Mouse (Mus musculus): ENCODE measurements around the gene Ubald1. TPM values are rescaled to one million over a fixed set of nuclear protein-coding genes. Genes with fewer than 3 reads are reported as not detected.

The Ubald1 gene
- polyA plus RNA-seq, 1 experiment from 2014 or later, result 27.3 TPM

- Histone ChIP-seq H3K9me3 (no peaks in the 10 kb centered on the region), H3K27me3 (ENCODE audit: poor library complexity, severe bottlenecking) (no peaks in the 10 kb centered on the region), H3K4me1 (no peaks in the 10 kb centered on the region), H3K27ac (no peak overlapping the region), H3K4me3 (no peak overlapping the region), H3K36me3 (replicated peaks) (no peaks in the 10 kb centered on the region)
- no peak for DNase-seq (ENCODE audit: extremely low spot score, low spot score)
- WGBS, result 93% methylated on average over 2 of the region's 2 CpGs
Observed at GRCm38 (mm10) chr16:4848090-4848489, 32.0 kb downstream of the Ubald1 start.

- no peaks in the 10 kb centered on the region for H3K9me3 ChIP-seq
- H3K27ac ChIP-seq, result no peak overlapping the region
- no peaks in the 10 kb centered on the region for H3K27me3 ChIP-seq (ENCODE audit: poor library complexity, severe bottlenecking)
- no peaks in the 10 kb centered on the region for H3K4me1 ChIP-seq
- 78% methylated on average over 3 of the region's 3 CpGs for WGBS
- no peak for DNase-seq (ENCODE audit: extremely low spot score, low spot score)
- no peak overlapping the region for H3K4me3 ChIP-seq
- H3K36me3 ChIP-seq (replicated peaks), result no peaks in the 10 kb centered on the region
Observed at GRCm38 (mm10) chr16:4847041-4847440, 33.1 kb downstream of the Ubald1 start.

GRCm38 (mm10) chr16:4840231-4840630 lies 39.9 kb downstream of the Ubald1 start:
- Histone ChIP-seq H3K27me3 (ENCODE audit: poor library complexity, severe bottlenecking) (no peaks in the 10 kb centered on the region; the same call in 1 of the 2 replicates), H3K4me3 (no peak overlapping the region), H3K27ac (no peak overlapping the region), H3K4me1 (peaks cover 6% of the 10 kb centered on the region; the same call in 1 of the 2 replicates), H3K9me3 (no peaks in the 10 kb centered on the region), H3K36me3 (replicated peaks) (no peaks in the 10 kb centered on the region)
- 88% methylated on average over 8 of the region's 8 CpGs for WGBS
- DNase-seq (ENCODE audit: extremely low spot score, low spot score), result no peak

GRCm38 (mm10) chr16:4839552-4839951 lies 40.6 kb downstream of the Ubald1 start:
- WGBS, result 76% methylated on average over 3 of the region's 3 CpGs
- H3K9me3 ChIP-seq, result no peaks in the 10 kb centered on the region
- no peak overlapping the region for H3K4me3 ChIP-seq
- no peaks in the 10 kb centered on the region; the same call in 1 of the 2 replicates for H3K27me3 ChIP-seq (ENCODE audit: poor library complexity, severe bottlenecking)
- DNase-seq (ENCODE audit: extremely low spot score, low spot score), result no peak
- no peaks in the 10 kb centered on the region for H3K36me3 ChIP-seq (replicated peaks)
- no peak overlapping the region for H3K27ac ChIP-seq
- H3K4me1 ChIP-seq, result peaks cover 6% of the 10 kb centered on the region; the same call in 1 of the 2 replicates

GRCm38 (mm10) chr16:4837631-4838030 lies 42.5 kb downstream of the Ubald1 start:
- DNase-seq (ENCODE audit: extremely low spot score, low spot score), result no peak
- Histone ChIP-seq H3K36me3 (replicated peaks) (no peaks in the 10 kb centered on the region), H3K9me3 (no peaks in the 10 kb centered on the region), H3K4me3 (no peak overlapping the region), H3K27me3 (ENCODE audit: poor library complexity, severe bottlenecking) (no peaks in the 10 kb centered on the region; the same call in 1 of the 2 replicates), H3K4me1 (peaks cover 6% of the 10 kb centered on the region; the same call in 1 of the 2 replicates), H3K27ac (no peak overlapping the region)
- 80% methylated on average over 3 of the region's 3 CpGs for WGBS

GRCm38 (mm10) chr16:4835191-4835590 lies 44.9 kb downstream of the Ubald1 start, which contains the start of gene 4930562C15Rik:
TSS of gene 4930562C15Rik (plus strand) at chr16:4835416.
- H3K9me3 ChIP-seq, result no peaks in the 10 kb centered on the region
- H3K4me1 ChIP-seq, result no peaks in the 10 kb centered on the region
- no peak within 1 kb of the TSS for H3K27ac ChIP-seq
- no peak within 1 kb of the TSS for H3K4me3 ChIP-seq
- DNase-seq (ENCODE audit: extremely low spot score, low spot score), result no peak
- H3K27me3 ChIP-seq (ENCODE audit: poor library complexity, severe bottlenecking), result no peaks in the 10 kb centered on the region; the same call in 1 of the 2 replicates
- 91% methylated on average over 3 of the region's 3 CpGs for WGBS
- H3K36me3 ChIP-seq (replicated peaks), result no peaks in the 10 kb centered on the region

- H3K27ac ChIP-seq, result no peak overlapping the region
- 71% methylated on average over 2 of the region's 2 CpGs for WGBS
- no peak for DNase-seq (ENCODE audit: extremely low spot score, low spot score)
- H3K4me3 ChIP-seq, result no peak overlapping the region
- no peaks in the 10 kb centered on the region for H3K36me3 ChIP-seq (replicated peaks)
- H3K9me3 ChIP-seq, result no peaks in the 10 kb centered on the region
- H3K27me3 ChIP-seq (ENCODE audit: poor library complexity, severe bottlenecking), result no peaks in the 10 kb centered on the region
- H3K4me1 ChIP-seq, result no peaks in the 10 kb centered on the region
Observed at GRCm38 (mm10) chr16:4833858-4834257, 46.3 kb downstream of the Ubald1 start.

- 71% methylated on average over 15 of the region's 15 CpGs for WGBS
- H3K4me3 ChIP-seq, result no peak overlapping the region
- H3K27ac ChIP-seq, result no peak overlapping the region
- H3K4me1 ChIP-seq, result no peaks in the 10 kb centered on the region
- no peaks in the 10 kb centered on the region for H3K27me3 ChIP-seq (ENCODE audit: poor library complexity, severe bottlenecking)
- no peak for DNase-seq (ENCODE audit: extremely low spot score, low spot score)
- no peaks in the 10 kb centered on the region for H3K36me3 ChIP-seq (replicated peaks)
- H3K9me3 ChIP-seq, result no peaks in the 10 kb centered on the region
Observed at GRCm38 (mm10) chr16:4831650-4832419, 48.3 kb downstream of the Ubald1 start.

- DNase-seq (ENCODE audit: extremely low spot score, low spot score), result no peak
- 87% methylated on average over 6 of the region's 6 CpGs for WGBS
- no peaks in the 10 kb centered on the region for H3K27me3 ChIP-seq (ENCODE audit: poor library complexity, severe bottlenecking)
- H3K9me3 ChIP-seq, result no peaks in the 10 kb centered on the region
- H3K4me1 ChIP-seq, result no peaks in the 10 kb centered on the region
- no peak overlapping the region for H3K27ac ChIP-seq
- H3K4me3 ChIP-seq, result no peak overlapping the region
- H3K36me3 ChIP-seq (replicated peaks), result no peaks in the 10 kb centered on the region
Observed at GRCm38 (mm10) chr16:4829271-4829900, 50.7 kb downstream of the Ubald1 start.

GRCm38 (mm10) chr16:4827639-4828038 lies 52.5 kb downstream of the Ubald1 start:
- no peak overlapping the region for H3K4me3 ChIP-seq
- no peaks in the 10 kb centered on the region for H3K9me3 ChIP-seq
- no peak for DNase-seq (ENCODE audit: extremely low spot score, low spot score)
- no peak overlapping the region for H3K27ac ChIP-seq
- 94% methylated on average over 5 of the region's 5 CpGs for WGBS
- H3K36me3 ChIP-seq (replicated peaks), result no peaks in the 10 kb centered on the region
- no peaks in the 10 kb centered on the region for H3K27me3 ChIP-seq (ENCODE audit: poor library complexity, severe bottlenecking)
- H3K4me1 ChIP-seq, result no peaks in the 10 kb centered on the region

Other genes with a start within 250 kb of the Ubald1 start
- gene Vasn, start 240.4 kb downstream of the Ubald1 start, polyA plus RNA-seq (2016; fragmentation: Nextera tagmentation; extraction: Ambion mirVana), result 9.2 and 9.3 TPM in 2 replicates
- gene Dnaja3, start 240.3 kb downstream of the Ubald1 start, polyA plus RNA-seq (2016; fragmentation: Nextera tagmentation; extraction: Ambion mirVana), result 63.7 and 66.3 TPM in 2 replicates
- gene Coro7, start 200.5 kb downstream of the Ubald1 start, polyA plus RNA-seq (2016; fragmentation: Nextera tagmentation; extraction: Ambion mirVana), result 17.6 and 19.1 TPM in 2 replicates
- 243 and 248 TPM in 2 replicates for gene Nmral1, start 161.0 kb downstream of the Ubald1 start, polyA plus RNA-seq (2016; fragmentation: Nextera tagmentation; extraction: Ambion mirVana)
- 80.6 and 81.5 TPM in 2 replicates for gene Hmox2, start 154.0 kb downstream of the Ubald1 start, polyA plus RNA-seq (2016; fragmentation: Nextera tagmentation; extraction: Ambion mirVana)
- 110 and 112 TPM in 2 replicates for gene Cdip1, start 90.0 kb downstream of the Ubald1 start, polyA plus RNA-seq (2016; fragmentation: Nextera tagmentation; extraction: Ambion mirVana)
- gene 4930562C15Rik, start 44.9 kb downstream of the Ubald1 start, polyA plus RNA-seq (2016; fragmentation: Nextera tagmentation; extraction: Ambion mirVana), result 0.22 and 0.25 TPM in 2 replicates
- gene Mgrn1, start 5.9 kb upstream of the Ubald1 start, polyA plus RNA-seq (2016; fragmentation: Nextera tagmentation; extraction: Ambion mirVana), result 66.2 and 66.3 TPM in 2 replicates
- gene Nudt16l1, start 58.4 kb upstream of the Ubald1 start, polyA plus RNA-seq (2016; fragmentation: Nextera tagmentation; extraction: Ambion mirVana), result 138 and 144 TPM in 2 replicates
- gene Anks3, start 83.9 kb upstream of the Ubald1 start, polyA plus RNA-seq (2016; fragmentation: Nextera tagmentation; extraction: Ambion mirVana), result 47.9 and 49.3 TPM in 2 replicates
- not detected in 2 replicates for gene Sept12, start 117.5 kb upstream of the Ubald1 start, polyA plus RNA-seq (2016; fragmentation: Nextera tagmentation; extraction: Ambion mirVana)
- gene Smim22, start 127.0 kb upstream of the Ubald1 start, polyA plus RNA-seq (2016; fragmentation: Nextera tagmentation; extraction: Ambion mirVana), result 1.7 and 2.5 TPM in 2 replicates
- gene Rogdi, start 133.2 kb upstream of the Ubald1 start, polyA plus RNA-seq (2016; fragmentation: Nextera tagmentation; extraction: Ambion mirVana), result 60.1 and 61.8 TPM in 2 replicates
- 216 and 223 TPM in 2 replicates for gene Glyr1, start 169.5 kb upstream of the Ubald1 start, polyA plus RNA-seq (2016; fragmentation: Nextera tagmentation; extraction: Ambion mirVana)
- gene Ubn1, start 169.7 kb upstream of the Ubald1 start, polyA plus RNA-seq (2016; fragmentation: Nextera tagmentation; extraction: Ambion mirVana), result 16.1 and 17.1 TPM in 2 replicates